Mouse (Mus musculus): ENCODE results near the gene Spaca4. TPM values are rescaled to one million over a fixed set of nuclear protein-coding genes. Genes with fewer than 3 reads are reported as not detected.

The Spaca4 gene
- polyA plus RNA-seq, 1 experiment, result not detected

DNA sequence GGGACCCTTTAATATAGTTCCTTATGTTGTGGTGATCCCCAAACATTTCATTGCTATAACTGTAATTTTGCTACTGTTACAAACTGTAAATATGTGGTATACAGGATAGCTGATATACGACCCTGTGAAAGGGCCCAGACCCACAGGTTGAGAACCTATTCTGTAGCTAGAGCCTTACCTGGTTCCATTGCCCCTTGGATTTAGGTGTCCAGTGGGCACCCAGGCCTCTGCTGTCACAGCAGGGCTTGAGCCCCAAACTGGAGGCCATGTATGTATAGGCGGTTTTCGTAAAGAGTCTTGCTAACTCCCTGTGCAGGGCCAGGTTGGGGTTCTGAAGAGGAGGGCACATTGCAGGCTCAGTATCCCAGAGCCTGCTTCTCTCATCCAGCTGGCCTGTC, 9.2 kb downstream of the Spaca4 start:
- no peak overlapping the region for H3K27ac ChIP-seq (ENCODE audit: insufficient read depth, low read length)
- TF ChIP-seq CTCF (IDR thresholded peaks at IDR 0.05; ENCODE audit: extremely low read depth, insufficient read depth, low read length) (no peak), POLR2A (IDR thresholded peaks at IDR 0.05; ENCODE audit: extremely low read depth, insufficient read depth, low read length) (no peak)
- H3K4me3 ChIP-seq (ENCODE audit: insufficient read depth, low read length), result no peak overlapping the region
- H3K4me1 ChIP-seq (ENCODE audit: control insufficient read depth, insufficient read depth, low read length), result peaks cover 5% of the 10 kb centered on the region; the same call in 1 of the 2 replicates

DNA sequence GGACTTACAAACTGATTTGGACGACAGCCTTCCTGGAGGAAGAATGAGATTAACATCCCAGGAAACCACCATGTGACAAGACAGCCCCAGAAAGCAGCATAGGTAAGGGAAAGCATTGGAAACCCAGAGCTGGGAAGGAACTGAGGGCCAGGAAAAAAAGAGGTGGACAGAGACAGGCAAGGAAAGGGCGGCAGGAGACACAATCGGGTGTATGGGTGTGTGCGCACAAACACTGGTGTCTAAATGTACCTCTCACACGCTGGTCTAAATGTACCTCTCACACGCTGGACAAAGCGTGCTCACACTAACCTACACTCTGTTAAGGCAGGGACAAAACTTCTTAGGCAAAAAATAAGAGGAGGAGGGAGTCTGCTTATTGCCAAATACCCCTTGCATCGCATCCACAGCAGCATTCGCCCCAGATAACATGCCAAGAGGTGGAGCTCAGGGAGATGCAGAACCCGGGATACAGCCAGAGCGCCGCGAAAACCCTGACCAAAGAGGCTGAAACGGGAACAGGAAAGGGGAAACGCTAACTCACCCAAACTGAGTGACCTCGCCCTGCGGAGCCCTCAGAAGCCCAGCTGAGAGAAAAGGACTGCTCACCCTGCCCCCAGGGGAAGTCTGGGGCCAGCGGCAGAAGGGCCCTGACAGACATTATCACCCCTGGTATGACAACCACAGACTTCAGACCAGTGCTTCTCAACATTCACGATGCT, 9.7 kb downstream of the Spaca4 start:
- Histone ChIP-seq H3K4me3 (ENCODE audit: insufficient read depth, low read length) (peak overlapping the region; percentile 47; the same call in 1 of the 2 replicates), H3K27ac (ENCODE audit: insufficient read depth, low read length) (no peak overlapping the region; the same call in 1 of the 2 replicates), H3K4me1 (ENCODE audit: control insufficient read depth, insufficient read depth, low read length) (peaks cover 5% of the 10 kb centered on the region; the same call in 1 of the 2 replicates)
- no peak for TF ChIP-seq POLR2A (IDR thresholded peaks at IDR 0.05; ENCODE audit: extremely low read depth, insufficient read depth, low read length)

- Histone ChIP-seq H3K4me1 (ENCODE audit: control insufficient read depth, insufficient read depth, low read length) (peaks cover 5% of the 10 kb centered on the region; the same call in 1 of the 2 replicates), H3K27ac (ENCODE audit: insufficient read depth, low read length) (peak within 1 kb of the TSS; percentile 16; the same call in 1 of the 2 replicates), H3K4me3 (ENCODE audit: insufficient read depth, low read length) (peak within 1 kb of the TSS; percentile 47)
- TF ChIP-seq POLR2A (IDR thresholded peaks at IDR 0.05; ENCODE audit: extremely low read depth, insufficient read depth, low read length) (no peak; the same call in 1 of the 2 replicates), CTCF (IDR thresholded peaks at IDR 0.05; ENCODE audit: extremely low read depth, insufficient read depth, low read length) (no peak)
Observed at GRCm38 (mm10) chr7:45715090-45715708, 10.4 kb downstream of the Spaca4 start, which contains the start of gene Rpl18. TSS of gene Rpl18 (plus strand) at chr7:45715457.

DNA sequence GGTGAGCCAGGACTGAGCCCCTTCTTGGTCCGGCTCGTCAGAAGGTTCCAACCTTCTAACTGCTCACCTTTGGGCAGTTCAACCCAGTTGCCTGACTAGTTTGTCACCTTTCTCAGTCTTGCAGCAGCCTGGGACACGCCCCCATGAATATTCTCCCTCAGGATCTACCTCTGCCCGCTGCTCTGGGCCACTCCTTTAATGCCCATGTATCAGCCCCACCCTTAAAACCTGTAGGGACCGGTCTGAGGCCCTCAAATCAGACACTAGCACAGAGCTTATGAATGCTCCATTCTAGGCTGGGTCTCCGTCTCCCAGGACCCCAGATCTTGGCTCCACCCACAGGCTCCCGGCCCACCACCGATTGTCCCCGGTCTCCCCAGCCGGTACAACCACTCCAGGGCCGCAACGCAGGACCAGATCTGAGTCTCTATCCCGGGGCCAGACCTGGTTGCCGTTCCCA, 11.0 kb downstream of the Spaca4 start:
- Histone ChIP-seq H3K27ac (ENCODE audit: insufficient read depth, low read length) (0 out of 2 replicates have a peak overlapping the region, but pooled peaks have one; percentile 16), H3K4me3 (ENCODE audit: insufficient read depth, low read length) (peak overlapping the region; percentile 47), H3K4me1 (ENCODE audit: control insufficient read depth, insufficient read depth, low read length) (peaks cover 6% of the 10 kb centered on the region)
- no peak for TF ChIP-seq POLR2A (IDR thresholded peaks at IDR 0.05; ENCODE audit: extremely low read depth, insufficient read depth, low read length)

DNA sequence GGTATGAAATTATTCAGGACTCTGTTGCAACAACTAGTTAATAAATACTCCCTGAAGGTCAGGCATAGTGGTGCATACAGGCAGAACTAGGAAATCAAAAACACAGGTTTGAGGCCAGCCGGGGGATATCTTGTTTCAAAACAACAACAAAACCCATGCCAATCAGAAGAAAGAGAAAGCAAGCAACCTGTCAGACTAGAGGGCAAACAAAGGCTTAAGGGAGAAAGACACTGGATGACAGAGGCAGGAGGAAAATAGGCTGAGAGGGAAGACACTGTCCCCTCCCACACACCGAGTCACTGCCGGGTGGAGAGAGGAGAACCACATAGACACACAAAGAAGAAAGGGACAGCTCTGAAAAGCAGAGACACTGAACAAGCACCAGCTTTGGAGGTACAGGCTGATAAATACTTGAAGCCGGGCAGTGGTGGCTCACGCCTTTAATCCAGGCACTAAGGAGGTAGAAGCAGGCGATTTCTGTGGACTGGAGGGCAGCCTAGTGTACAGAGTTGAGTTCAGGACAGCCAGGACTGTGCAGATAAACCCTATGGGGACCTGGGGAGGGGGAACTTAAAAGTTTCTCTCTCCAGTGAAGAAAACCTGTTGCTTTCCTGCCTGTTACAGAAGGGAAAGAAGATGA, 11.6 kb downstream of the Spaca4 start:
- H3K4me3 ChIP-seq (ENCODE audit: insufficient read depth, low read length), result peak overlapping the region; percentile 47
- peaks cover 9% of the 10 kb centered on the region for H3K4me1 ChIP-seq (ENCODE audit: control insufficient read depth, insufficient read depth, low read length)
- no peak overlapping the region for H3K27ac ChIP-seq (ENCODE audit: insufficient read depth, low read length)
- TF ChIP-seq CTCF (IDR thresholded peaks at IDR 0.05; ENCODE audit: extremely low read depth, insufficient read depth, low read length), result no peak
- TF ChIP-seq POLR2A (IDR thresholded peaks at IDR 0.05; ENCODE audit: extremely low read depth, insufficient read depth, low read length), result no peak

GRCm38 (mm10) chr7:45713396-45713795, 12.2 kb downstream of the Spaca4 start:
- Histone ChIP-seq H3K4me3 (ENCODE audit: insufficient read depth, low read length) (no peak overlapping the region), H3K27ac (ENCODE audit: insufficient read depth, low read length) (no peak overlapping the region), H3K4me1 (ENCODE audit: control insufficient read depth, insufficient read depth, low read length) (peaks cover 12% of the 10 kb centered on the region)
- TF ChIP-seq POLR2A (IDR thresholded peaks at IDR 0.05; ENCODE audit: extremely low read depth, insufficient read depth, low read length) (no peak), CTCF (IDR thresholded peaks at IDR 0.05; ENCODE audit: extremely low read depth, insufficient read depth, low read length) (no peak)

GRCm38 (mm10) chr7:45712022-45712757, 13.4 kb downstream of the Spaca4 start:
- H3K4me1 ChIP-seq (ENCODE audit: control insufficient read depth, insufficient read depth, low read length), result peaks cover 16% of the 10 kb centered on the region
- H3K4me3 ChIP-seq (ENCODE audit: insufficient read depth, low read length), result no peak overlapping the region
- TF ChIP-seq POLR2A (IDR thresholded peaks at IDR 0.05; ENCODE audit: extremely low read depth, insufficient read depth, low read length), result 0 out of 2 replicates have a peak, but pooled peaks have one; percentile 20
- no peak for TF ChIP-seq CTCF (IDR thresholded peaks at IDR 0.05; ENCODE audit: extremely low read depth, insufficient read depth, low read length)
- H3K27ac ChIP-seq (ENCODE audit: insufficient read depth, low read length), result no peak overlapping the region

DNA sequence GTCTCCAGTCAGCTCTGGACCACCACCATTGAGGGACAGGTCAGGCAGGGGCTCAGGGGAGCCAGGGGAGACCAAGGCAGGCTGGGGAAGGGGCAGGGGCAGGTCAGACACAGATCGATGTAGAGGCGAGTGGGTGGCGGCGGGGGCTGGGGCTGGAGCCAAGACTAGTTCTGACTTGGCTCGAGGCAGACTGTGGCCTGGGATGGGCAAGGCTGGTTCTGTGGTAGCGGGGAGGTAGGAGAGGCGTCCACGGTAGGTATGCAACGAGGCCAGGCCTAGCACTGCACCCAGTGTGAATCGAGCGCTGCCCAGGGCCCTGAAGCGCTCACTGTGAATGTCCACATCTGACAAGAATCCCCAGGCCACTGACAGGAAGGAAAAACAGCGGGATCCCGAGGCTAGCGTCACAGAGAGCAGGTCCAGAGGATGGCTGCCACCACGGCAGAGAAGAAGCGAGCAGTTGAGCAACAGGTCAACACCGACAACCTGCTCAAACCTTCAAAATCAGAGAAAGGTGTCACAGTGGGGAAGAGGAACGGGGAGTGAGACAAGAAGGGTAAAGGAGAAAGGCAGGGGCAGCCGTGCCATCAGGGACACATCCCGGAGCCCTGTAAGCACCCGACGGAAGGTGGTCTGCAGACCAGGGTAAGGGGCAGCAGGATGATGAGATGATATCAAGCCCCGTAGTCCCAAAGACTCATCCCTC, 14.1 kb downstream of the Spaca4 start:
- Histone ChIP-seq H3K4me3 (ENCODE audit: insufficient read depth, low read length) (no peak overlapping the region), H3K27ac (ENCODE audit: insufficient read depth, low read length) (no peak overlapping the region), H3K4me1 (ENCODE audit: control insufficient read depth, insufficient read depth, low read length) (peaks cover 16% of the 10 kb centered on the region)
- TF ChIP-seq CTCF (IDR thresholded peaks at IDR 0.05; ENCODE audit: extremely low read depth, insufficient read depth, low read length), result no peak
- TF ChIP-seq POLR2A (IDR thresholded peaks at IDR 0.05; ENCODE audit: extremely low read depth, insufficient read depth, low read length), result peak; percentile 26; the same call in 1 of the 2 replicates

Data from cortical plate, adult 2 months (tissue).